Mouse (Mus musculus) embryo, embryonic 10 days (tissue): ENCODE data around the gene Phf24.

Experiments
- DNase-seq: peaks from one replicate; pipeline ENCODE4 v3.0.0-alpha.2; 2015; ENCODE audit warnings: low spot score

Gene Phf24

GRCm38 (mm10) chr4:42915311-42915710, 1.1 kb upstream of the Phf24 start:
- no peak for DNase-seq

DNA sequence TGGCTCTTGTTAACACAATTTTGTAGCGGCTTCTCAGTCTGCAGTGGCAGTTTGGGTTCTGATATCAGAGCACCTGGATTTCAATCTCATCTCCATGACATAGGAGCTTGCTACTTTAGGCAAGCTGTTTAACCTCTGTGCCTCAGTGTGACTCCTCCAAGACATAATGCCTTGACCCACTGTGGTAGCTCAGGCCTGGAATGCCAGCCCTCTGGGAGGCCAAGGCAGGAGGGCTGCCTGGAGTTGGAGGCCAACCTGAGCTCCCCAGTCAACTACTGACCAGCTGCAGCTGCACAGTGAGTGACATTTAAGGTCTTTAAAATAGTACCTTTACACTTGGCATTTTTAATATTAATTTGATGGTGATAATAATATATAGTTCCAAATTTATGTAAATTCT, 494 bp upstream of the Phf24 start:
- no peak for DNase-seq

GRCm38 (mm10) chr4:42917402-42917774, 928 bp downstream of the Phf24 start:
- DNase-seq: no peak

GRCm38 (mm10) chr4:42920726-42921125, 4.3 kb downstream of the Phf24 start:
- DNase-seq: no peak

- no peak for DNase-seq
Measured at GRCm38 (mm10) chr4:42921536-42921935, 5.1 kb downstream of the Phf24 start.

DNA sequence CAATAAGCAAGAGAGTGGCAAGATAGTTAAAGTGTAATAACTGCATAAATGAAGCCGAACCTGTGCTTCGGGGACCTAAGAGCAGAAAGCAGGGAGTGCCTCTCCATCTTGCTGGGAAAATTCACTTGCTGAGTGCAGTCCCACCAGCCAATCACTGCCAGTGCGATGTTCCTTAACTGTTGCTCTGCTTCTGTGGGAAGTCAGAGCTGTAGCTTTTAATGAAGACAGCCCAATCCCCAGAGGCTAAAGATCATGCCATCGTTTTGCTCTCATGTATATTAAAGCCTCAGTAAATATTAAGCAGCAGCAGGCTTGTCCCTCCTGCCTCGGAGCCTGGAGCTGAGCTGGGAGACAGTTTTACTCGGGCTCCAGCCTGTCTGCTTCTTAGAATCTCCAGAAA, 5.6 kb downstream of the Phf24 start:
- DNase-seq: no peak

GRCm38 (mm10) chr4:42922461-42922860, 6.0 kb downstream of the Phf24 start:
- DNase-seq: no peak

- no peak for DNase-seq
Measured at GRCm38 (mm10) chr4:42924095-42924710, 7.7 kb downstream of the Phf24 start.

DNA sequence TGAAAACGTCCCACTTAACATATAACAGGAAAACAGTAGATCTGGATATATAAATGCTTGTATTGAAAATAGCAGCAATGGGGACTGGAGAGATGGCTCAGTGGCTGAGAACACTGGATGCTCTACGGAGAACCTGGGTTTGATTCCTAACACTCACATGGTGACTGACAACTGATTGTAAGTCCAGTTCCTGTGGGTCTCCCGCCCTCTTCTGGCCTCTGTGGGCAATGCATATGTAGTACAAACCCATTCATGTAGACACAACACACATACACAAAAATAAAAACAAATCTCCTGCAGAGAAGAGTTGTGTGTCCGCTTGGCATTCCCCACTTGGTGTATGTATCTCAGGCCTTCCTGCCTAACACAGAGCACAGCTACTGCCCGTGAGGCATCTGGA, 11.7 kb downstream of the Phf24 start:
- DNase-seq: no peak

DNA sequence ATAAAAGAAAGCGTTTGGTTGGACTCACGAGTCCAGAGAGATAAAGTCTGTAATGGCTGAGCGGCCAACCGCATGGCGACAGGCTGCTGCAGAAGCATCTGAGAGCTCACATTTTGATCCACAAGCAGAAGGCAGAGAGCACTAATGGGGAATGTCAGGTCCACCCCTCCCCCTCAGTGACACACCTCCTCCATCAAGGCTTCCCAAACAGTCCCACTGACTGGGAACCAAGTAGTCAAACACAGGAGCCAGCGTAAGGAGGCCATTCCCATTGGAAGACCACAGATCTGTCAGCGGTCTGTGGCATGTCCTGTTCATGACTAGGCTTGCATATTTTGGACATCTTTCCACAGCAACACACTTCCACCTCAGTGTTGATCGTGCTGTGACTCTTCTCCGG, 12.5 kb downstream of the Phf24 start:
- no peak for DNase-seq

- DNase-seq: no peak
Measured at GRCm38 (mm10) chr4:42932229-42932969, 15.9 kb downstream of the Phf24 start.

- DNase-seq: peak; percentile 83
Measured at GRCm38 (mm10) chr4:42933630-42934029, 17.2 kb downstream of the Phf24 start.

- no peak for DNase-seq
Measured at GRCm38 (mm10) chr4:42941396-42941795, 24.9 kb downstream of the Phf24 start.

DNA sequence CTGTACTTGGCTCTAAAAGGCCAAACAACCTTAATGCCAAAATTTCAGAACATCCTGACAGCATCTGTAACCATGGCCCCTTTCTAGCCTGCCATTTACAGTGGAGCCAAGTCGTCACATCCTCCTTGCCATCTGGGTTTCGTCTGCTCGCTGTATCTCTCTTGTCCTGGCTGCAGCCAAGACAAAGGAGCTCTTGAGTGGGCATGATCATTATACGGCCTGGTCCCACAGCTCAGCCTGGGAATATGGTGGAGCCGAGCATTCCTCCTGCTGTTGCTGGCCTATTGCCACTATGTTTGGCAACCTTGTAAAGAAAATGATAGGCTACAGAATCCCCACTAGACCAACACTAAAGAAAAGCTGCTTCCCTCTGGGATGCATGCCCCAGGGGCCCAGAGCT, 26.9 kb downstream of the Phf24 start:
- DNase-seq: no peak

DNA sequence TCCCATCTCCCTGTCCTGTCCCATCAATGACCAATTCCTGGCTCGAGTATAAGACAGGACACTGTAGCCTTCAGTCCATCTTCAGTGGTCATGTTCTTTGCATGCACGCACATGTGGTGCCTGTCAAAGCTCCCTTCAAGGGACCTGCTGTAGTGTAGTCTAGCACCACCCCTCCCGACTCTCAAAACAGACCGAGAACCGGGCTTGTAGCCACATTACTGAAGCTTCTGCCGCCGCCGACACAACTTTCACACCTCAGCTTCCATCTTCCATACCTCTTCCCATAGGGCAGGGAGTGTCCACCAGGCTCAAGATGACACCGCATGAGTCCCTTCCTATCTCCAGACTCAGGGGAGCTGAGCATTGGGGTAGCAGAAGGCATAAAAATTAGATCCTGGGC, 27.7 kb downstream of the Phf24 start:
- DNase-seq: no peak

DNA sequence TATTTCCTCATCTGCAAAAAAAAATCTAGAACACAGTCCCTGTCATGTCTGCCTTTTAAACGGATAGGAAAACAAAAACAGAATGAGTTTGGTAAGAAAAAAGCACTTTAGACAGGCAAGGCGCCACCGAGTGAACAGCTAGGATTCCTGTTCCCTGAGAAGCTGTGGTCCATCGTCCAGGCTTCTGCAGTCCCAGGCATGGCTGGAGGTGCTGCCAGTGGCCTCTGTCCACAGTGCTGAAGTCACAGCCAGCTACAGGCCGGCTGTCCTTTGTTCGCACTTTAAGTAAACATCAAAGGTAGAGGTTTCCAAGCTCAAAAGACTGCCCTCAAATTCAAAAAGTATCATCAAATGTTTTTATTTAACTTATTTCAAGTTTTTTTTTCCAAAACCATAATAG, 28.6 kb downstream of the Phf24 start:
- DNase-seq: peak; percentile 77

DNA sequence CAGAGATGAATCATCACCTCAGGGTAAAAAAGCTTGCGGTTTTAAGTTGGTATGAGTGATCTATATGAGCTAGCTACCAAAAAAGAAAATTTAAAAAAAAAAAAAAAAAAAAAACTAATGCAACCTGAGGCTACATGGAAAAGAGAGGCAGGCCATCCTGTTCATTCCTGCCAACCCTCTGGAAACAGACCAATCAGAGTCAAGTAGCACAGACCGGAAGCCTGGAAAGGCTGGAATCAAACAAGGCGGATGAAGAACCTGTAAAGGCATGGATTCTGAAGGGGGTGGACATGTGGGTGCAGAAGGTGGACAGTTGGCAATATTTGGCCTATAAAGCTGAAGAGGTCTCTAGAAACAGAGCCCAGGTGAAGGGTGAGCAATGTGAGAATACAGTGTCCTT, 29.0 kb downstream of the Phf24 start:
- no peak for DNase-seq

- peak; percentile 81 for DNase-seq
Measured at GRCm38 (mm10) chr4:42945952-42946351, 29.5 kb downstream of the Phf24 start.

GRCm38 (mm10) chr4:42946733-42947290, 30.4 kb downstream of the Phf24 start:
- DNase-seq: peak; percentile 43

GRCm38 (mm10) chr4:42948527-42948926, 32.1 kb downstream of the Phf24 start:
- DNase-seq: no peak

- DNase-seq: no peak
Measured at GRCm38 (mm10) chr4:42949051-42949675, 32.7 kb downstream of the Phf24 start.

GRCm38 (mm10) chr4:42949676-42950051, 33.2 kb downstream of the Phf24 start, which contains the start of gene Dnajb5:
Gene Dnajb5 (plus strand): TSS chr4:42949814.
- peak; percentile 96 for DNase-seq

DNA sequence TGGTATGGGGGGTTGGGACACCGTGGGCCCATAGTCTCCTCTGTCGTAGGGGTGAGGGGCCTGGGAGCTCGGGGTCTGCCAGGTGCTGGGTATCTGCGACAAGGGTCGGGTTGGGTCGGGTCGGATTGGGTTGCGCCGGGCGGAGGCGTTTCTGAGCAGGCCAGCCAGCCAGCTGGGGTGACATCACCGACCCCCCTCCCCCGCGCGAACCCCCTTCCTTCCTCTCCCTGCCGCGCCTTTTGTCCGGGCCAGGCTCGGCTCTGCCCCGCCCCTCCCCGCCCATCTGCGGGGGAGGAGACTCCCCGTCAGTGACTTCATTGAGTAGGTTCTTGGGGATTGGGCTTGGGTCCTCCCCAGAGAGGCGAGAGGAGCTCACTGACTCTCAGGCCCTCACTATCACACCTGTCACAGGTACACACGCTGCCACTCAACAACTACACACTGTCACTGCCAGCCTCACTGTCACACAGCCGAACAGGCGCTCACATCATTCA, 33.7 kb downstream of the Phf24 start:
- peak; percentile 81 for DNase-seq
